Mouse (Mus musculus) thymus, postnatal 25 days (tissue): ENCODE results near the gene Ccpg1.

Source experiments
- DNase-seq: peaks from one replicate; pipeline ENCODE4 v3.0.0; 2022

Ccpg1 gene

DNA sequence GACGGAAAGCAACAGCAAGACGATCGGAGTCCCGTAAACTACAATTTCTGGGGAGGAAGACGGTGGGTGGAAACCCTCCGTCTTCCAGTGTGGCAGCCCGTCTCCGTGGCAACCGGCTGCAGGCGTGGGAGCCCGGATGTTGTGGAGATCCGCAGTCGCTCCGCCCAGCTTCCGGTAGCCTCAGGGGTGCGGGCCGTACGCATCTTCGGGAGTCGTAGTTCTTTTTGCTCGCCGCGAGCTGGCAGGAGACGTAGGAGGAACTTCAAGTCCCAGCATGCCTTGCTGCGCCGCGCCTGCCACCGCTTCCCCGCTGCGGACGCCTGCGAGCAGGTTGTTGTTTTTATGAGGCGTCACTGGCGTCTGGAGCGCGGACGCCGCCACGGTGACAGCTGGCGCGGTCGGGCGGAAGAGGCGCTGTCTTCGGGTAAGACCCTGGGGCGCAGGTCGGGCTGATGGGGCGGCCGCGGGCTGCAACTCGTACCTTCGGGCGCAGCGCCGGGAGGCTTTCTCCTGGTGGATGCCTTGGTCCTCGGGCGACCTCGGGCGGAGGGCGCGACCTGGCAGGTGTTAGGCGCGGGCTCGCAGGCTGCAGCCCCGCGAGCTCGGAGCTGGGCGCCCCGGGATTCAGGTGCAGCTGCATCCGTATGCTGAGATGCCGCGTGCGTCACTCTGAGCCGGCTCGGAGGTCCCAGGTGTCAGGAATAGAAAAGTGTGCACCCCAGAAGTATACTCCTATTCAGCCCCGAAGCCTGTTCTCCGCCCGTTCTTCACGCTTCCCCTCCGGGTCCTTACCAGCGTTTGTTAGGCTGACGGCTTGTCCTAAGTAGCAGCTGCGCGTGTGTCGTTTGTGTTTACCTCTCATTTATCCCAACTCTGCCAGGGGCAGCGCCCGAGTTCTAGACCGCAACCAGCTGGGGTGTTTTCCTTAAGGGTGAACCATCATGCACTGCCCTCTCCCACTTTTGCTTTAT, at the start of gene Ccpg1, which contains the start of gene Ccpg1os:
Gene Ccpg1 (plus strand): TSS at position 180 of the 971 bp plus-strand sequence.
Gene Ccpg1os (minus strand): TSS at position 133 of the 971 bp plus-strand sequence.
- DNase-seq = peak; percentile 96

DNA sequence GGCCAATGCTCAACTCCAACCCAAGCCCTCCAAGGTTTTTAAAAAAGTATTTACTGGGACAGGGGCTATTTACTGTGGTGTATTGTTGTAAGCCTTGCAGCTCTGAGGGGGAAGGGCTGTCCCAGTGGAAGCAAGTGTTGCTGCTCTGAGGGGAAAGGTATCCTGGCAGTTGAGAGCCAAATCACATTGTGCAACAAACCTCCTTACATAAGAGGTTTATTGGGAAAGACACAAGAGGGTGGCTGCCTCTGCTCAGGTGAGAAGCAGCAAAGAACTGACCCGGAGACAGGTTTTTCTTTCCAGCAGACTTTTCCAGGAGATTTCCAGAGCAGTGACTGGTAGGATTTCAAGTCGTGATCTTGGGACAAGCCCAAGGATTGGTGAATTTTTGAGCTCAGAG, 48.9 kb upstream of the Ccpg1 start:
- DNase-seq = no peak

DNA sequence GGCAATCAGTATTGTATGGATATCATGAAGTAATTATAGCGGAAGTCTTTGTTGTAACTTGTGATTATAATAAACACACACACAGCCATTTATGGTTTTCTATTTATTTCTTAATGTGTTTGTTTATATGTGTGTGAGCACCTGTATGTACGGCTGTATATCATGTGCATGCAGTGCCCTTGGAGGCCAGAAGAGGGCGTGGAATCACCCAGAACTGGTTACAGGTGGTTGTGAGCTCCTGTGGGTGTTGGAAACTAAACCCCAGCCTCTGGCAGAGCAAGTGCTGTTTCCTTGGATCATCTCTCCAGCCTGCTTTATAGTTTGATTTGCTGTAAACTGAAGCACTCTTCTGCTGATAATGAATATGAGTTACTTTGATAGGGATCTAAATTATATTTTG, 41.8 kb upstream of the Ccpg1 start:
- DNase-seq = no peak

DNA sequence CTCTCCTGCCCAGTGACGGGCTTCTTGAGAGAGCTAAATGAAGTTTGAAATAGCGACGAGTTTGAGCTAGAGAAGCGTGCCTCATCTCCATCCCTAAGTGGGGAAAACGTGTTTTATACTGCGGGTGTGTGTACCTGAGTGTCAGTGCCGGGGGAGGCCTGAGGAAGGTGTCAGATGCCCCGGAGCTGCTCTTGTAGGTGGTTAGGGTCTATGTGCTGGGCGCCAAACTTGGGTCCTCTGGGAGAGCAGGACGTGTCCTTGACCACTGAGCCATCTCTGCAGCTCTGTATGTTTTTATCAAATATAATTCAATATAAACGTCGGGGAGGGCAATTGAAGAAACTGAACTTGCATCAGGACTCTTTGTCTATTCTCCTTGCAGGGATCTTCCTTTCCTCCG, 40.9 kb upstream of the Ccpg1 start:
- DNase-seq = no peak

DNA sequence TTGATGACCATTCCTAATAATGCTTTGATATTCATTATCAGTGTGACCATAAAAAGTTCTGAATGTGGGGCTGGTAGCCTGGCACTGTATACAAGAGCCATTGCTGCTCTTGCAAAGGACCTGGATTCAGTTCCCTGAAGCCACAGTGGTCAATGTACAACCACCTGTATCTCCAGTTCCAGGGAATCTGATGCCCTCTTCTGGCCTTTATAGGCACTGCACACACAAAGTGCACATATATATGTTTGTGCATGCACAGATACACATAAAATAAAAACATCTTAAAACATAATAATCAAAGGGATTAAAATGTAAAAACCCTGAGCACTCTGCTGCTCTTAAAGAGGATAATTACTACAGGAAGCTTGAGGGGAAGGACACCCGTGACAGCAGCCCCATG, 38.2 kb upstream of the Ccpg1 start:
- no peak for DNase-seq

DNA sequence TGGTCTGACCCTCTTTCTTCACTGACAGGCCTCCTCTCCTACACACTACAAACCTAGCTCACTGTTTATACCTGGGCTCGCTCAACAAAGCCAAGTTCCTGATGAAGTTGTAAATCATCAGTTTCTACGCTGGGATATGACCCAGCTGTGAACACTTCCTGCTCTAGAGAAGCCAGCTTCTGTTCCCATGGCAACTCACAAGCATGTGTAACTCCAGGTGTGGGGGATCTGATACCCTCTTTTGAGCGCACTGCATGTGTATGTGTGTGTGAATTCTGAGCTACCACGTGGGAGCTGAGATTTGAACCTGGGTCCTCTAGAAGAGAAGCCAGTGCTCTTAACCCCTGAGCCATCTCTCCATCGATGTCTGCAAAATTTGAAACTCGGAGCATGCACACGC, 35.7 kb upstream of the Ccpg1 start:
- no peak for DNase-seq

DNA sequence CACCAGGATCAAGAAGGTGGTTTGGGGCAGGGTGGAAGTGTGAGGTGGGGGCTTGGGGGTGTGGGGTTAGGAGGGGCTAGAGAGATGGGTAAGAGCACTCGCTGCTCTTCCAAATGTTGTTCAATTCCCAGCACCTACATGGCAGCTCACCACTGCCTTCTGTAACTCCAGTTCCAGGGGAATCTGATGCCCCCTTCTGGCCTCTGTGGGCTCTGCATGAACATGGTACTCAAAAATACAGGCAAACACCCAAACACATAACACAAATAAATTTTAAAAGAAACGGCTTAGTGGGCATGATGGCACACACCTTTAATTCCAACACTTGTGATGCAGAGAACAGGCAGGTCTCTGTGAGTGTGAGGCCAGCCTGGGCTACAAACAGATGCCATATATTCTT, 30.5 kb upstream of the Ccpg1 start:
- peak; percentile 37 for DNase-seq

DNA sequence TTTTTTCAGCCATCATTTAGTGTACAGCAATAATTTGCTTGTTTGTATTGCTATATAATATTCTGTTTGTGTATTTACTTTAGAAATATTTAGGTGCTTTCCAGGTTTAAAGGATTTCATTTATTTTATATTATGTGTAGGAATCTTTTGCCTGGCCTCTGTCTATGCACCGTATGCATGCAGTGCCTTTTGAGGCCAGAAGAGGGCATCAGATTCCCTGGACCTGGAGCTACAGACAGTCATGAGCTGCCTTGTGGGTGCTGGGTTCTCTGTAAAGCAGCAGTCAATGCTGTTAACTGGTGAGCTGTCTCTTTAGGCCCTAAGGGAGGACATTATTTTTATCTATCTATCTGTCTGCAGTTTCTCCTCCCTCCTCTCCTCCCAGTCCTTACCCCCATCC, 29.7 kb upstream of the Ccpg1 start:
- peak; percentile 66 for DNase-seq

DNA sequence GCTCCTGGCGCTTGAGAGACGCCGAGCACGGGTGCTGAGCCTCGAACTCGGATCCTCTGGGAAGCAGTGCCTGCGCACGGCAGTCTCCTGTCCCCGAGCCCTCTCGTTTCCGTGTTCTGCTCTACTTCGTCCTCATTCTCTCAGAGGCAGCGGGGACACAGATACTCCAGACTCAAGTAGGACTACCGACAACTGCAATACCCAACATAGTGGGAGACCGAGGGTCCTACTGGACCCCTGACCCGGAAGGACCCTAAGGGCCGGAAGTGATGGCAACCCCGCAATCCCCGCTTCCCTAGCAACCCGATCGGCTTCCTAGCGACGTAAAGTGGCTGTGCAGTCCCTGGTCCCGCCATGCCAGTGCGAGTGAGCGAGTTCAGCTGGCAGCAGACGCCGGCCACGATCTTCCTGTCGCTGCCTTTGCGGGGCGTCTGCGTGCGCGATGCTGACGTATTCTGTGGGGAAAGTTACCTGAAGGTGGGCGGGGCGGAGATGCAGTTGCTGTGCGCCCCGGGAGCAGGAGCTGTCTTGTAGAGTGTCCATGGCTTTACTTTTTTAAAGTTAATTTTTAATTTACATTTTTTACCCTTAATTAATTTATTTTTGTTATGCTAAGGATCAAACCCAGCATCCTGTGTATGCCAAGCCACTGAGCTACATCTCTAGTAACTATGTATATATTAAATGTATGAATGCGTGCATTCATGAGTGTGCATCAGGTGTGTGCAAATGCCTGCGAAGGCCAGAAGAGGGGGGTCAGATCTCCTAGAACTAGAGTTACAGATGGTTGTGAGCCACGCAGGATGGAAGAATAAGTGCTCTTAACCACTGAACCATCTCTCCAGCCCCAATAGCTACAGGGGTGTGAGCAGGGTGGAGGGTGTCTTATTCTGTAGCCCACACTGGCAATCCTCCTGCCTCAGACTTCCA, 26.4 kb upstream of the Ccpg1 start, which contains the start of the genes Dyx1c1 and Gm44503:
Gene Dyx1c1 (plus strand): TSS at position 265 of the 930 bp plus-strand sequence.
Gene Gm44503 (plus strand): TSS at position 332 of the 930 bp plus-strand sequence.
- DNase-seq = peak; percentile 80

DNA sequence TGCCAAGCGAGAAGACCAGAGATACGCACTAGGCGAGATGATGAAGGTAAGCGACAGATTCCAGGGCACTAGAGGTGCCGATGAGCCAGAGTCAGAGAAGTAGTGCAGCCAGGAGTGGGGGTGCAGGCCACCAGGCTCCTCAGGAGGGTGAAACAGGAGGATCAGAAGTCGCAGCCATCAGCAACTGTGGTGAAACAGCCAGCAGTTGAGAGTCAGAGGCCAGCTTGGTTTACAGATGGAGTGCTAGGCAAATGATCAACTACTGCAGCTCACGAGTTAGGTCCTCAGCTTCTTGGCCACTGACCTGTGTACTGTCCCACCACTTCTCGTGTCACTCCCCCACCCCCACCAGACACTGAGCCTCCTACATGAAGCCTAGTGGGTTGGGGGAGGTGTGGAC, 23.9 kb upstream of the Ccpg1 start:
- no peak for DNase-seq

DNA sequence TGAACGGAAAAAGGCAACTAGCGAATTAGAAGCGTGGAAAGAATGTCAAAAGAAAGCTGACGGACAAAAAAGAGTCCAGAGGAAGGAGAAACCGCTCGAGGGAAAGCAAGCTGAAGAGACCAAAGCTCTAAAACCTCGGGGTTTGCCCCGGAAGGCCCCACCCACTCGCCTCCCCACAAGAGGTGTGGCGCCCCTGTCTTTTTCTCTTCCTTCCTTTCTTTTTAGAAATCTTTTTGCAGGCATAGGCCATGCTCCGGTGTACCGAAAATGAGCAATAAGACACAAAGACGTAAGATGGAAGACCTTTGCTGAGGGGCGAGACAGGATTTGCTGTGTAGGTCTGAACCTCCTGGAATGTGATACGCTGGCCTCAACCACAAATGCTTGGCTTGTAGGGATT, 23.3 kb upstream of the Ccpg1 start:
- peak; percentile 76 for DNase-seq

DNA sequence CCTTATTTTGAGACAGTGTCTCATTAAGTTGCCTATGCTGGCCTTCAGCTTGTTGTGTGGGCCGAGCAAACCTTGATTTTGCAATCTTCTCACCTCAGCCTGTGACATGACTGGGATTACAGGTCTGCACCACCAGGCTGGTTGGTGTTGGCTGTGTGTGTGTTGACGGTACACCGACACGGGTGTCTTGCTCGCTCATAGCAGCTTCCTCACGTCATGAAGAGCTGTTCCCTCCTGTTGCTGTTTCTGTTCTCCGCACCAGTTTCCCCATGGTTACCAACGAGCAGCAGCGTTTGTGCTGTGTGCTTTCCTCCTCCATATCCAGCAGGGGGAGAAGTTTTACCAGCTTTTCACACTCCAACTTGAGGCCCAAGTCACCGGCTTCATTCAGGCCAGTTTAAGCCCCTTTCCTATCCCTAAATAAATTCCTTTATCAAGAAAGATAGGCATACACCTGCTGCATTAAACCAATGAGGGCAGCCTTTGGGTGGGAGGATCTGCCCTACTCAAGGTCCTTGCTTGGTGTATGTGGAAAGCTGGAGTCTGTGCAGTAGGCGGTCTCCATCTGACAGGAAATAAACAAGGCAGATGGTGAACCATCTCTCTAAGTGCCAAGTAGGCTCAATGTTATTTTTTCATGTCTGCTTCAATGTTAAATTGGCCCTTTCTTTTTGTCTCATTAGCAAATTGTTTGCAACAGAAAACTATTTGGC, 16.7 kb upstream of the Ccpg1 start:
- peak; percentile 63 for DNase-seq

DNA sequence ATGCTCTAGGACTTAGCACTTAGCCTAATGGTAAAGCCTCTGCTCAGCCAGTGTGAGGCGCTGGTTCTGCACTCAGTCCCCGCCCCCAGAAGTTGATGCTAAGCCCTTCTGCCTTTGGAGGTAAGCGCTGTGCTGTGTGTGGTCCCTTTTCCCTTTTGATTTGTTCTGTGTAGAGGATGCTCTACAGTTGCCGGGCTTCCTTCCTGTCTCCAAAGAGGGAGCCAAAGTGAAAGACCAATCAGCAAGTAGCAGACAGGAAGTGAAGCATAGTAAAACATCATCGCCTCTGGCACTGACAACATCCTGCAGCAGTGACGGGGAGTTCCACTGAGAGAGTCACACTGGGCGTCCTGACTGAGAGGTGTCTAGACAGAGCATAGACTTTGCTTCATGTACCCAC, 15.4 kb upstream of the Ccpg1 start:
- peak; percentile 36 for DNase-seq

DNA sequence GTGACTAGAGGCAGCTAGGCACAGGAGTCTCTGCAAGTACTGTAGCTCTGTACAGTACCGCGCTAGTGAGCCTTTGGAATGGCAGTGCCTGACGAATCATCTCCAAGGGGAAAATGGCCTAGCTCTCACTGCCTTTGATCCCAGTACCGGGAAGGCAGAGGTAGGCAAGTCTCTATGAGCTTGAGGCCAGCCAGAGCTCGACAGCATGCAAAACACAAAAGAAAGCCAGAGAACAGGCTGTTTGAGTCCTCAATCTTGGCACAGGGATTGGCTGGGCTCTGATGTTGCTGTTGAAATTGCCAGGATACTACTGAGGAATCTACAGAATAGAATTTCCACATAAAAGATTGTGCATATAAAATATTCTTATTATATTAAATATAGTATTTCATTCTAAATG, 12.8 kb upstream of the Ccpg1 start:
- DNase-seq = no peak

DNA sequence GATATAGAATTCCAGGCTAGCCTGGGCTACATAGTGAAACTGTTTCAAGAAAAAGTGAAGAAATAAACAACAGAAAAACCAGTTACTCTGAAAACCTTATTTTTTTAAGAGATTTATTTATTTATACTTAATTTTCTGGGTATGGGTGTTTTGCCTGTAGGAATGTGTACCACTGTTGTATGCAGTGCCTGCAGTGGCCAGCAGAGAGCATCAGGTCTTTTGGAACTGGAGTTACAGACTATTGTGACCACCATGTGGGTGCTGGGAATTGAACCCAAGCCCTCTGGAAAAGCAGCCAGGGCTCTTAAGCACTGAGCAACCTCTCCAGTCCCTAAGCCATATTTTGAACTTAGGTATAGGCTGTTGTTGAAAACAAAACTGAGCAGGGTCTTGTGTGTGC, 12.2 kb upstream of the Ccpg1 start:
- DNase-seq = no peak

DNA sequence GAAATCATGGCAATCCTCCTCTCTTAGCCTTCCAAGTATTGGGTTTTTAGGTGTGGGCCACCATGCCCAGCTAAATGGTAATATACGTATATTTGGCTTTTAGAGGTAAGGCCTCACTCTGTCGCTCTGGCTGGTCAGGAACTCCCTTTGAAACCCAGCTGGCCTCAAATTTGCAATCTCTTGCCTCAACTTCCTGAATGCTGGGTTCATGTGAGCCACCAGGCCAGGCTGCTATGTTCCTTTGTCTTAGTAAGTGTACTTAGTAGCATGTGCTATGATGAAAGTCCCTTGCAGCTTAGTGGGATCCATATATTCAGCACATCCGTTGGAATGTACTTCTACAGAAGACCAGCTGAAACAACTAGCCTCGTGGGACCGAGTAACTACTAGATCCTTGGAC, 10.5 kb upstream of the Ccpg1 start:
- DNase-seq = no peak

DNA sequence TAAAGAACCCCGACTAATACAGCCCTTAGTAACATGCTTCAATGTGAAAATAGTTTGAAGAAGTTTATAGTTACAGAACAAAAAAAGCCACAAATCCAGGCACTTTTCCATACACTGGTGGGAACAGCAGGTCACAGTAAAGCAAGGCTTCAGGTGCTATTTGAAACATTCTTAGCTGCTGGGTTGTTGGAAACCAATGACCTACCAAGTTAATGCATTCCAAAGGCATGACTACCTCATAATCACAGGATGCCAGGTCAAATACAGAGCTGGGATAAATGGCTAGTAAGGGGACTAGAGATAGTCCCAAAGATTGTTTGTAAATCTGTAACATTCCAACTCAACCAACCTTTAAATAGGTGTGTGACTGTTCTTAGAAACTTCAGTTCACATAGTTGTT, 10.0 kb upstream of the Ccpg1 start:
- DNase-seq = no peak

DNA sequence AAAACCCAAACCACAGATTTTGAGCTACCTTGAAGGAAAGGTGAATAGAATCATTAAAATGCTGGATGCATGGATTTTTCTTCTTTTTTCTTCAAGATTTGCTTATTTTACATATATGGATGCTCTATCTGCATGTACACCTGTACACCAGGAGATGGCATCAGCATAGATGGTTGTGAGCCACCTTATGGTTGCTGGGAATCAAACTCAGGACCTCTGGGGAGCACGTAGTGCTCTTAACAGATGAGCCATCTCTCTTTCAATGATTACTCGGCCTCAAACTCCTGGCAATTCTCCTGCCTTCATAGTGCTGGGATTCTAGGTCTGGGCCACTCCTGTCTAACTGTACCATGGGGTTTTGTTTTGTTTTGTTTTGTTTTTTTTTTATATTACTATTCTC, 2.2 kb upstream of the Ccpg1 start:
- no peak for DNase-seq

DNA sequence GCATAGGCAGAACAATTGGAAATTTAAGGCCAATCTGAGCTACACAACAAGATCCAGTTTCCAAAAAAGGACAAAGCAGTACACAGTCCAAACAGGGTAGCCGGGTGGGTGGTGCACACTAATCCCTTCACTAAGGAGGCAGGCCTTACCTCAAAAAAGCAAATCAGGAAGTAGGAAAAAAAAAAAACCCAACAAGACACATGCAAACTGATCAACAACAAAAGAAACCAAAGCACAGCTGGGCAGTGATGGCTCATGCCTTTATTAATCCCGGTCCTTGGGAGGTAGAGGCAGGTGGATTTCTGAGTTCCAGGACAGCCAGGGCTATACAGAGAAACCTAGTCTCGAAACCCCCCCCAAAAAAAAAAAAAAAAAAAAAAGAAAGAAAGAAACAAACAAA, 2.5 kb downstream of the Ccpg1 start:
- no peak for DNase-seq

DNA sequence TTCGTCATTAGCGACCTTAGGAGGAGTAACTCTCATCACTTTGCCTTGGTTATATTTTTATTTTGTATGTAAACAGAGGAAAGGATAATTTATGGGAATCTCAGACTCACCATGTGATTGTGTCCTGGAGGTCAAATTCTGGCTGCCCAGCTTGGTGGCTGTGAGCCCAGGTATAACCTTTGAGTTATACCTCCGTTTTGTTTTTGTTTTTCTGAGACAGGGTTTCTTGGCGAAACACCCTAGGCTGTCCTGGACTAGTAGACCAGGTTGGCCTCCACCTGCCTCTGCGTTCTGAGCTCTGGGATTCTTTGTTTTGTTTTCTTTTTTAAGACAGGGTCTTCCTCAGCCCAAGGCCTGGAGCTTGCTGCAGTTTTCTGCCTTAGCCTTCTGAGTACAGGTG, 3.5 kb downstream of the Ccpg1 start:
- no peak for DNase-seq

DNA sequence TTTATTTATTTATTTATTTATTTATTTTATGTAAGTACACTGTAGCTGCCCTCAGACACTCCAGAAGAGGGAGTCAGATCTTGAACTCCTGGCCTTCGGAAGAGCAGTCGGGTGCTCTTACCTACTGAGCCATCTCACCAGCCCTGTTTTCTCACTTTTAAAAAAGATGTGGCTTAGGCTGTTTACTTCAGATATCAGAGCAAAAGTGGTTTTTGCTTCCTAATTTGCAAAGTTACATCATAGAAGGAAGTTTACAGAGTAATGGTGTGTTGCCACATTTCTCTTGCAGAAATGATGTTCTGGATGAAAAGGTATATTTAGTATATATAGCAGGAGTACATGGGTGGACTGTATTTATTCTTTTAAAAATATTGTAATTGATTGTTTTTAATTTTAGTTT, 6.2 kb downstream of the Ccpg1 start:
- DNase-seq = no peak

DNA sequence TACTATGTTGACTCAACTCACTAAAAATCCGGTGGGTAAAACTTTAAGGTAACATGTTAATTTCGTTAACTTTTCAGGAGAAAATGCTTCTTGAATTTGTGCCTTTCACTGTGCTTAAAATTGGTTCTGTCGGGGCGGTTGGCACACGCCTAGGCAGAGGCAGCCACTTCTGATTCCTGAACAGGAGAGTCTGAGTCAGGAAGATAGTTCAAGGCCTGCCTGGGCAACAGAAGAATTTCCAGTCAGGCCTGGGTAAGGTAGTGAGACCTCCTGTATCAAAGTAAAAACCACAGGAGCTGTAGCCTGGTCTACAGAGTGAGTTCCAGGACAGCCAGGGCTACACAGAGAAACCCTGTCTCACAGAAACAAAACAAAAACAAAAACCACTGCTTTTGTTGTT, 7.3 kb downstream of the Ccpg1 start:
- DNase-seq = no peak

DNA sequence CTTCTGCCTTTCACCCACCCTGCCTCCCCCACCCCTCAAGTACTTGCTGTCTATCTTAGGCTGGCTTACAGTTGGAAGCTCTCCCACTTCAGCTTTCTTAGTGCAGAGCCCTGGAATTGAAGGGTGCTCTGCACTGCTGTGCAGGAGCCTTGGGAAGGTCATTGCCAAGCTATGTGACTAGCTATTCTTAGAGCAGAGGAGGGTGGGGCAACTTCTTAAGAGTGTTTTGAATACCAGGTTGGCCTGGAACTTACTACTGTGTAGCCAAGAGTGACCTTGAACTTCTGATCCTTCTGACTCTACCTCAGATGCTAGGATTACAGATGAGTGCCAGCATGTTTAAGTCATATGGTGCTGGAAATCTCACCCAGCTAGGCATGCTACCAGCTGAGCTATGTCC, 10.9 kb downstream of the Ccpg1 start:
- no peak for DNase-seq
